Mouse (Mus musculus): ENCODE measurements around the gene Cmtr2.

The Cmtr2 gene

DNA sequence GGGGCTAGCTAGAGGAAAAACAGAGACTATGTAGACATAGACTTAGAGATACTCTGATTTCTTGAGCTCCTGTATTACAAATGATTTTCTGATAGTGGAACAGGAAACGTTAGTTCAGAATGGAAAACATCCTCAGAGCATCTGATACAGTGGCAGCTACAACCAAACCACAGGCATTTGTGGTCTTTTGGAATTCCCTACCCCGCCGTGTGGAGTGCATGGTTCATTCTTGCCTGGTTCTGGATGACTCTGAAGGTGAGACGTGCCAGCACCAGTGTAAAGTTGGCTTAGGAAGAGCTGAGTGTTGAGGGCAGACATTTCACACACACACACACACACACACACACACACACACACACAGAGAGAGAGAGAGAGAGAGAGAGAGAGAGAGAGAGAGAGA, 38.5 kb downstream of the Cmtr2 start:
- DNase-seq (ENCODE audit: extremely low spot score): no peak

DNA sequence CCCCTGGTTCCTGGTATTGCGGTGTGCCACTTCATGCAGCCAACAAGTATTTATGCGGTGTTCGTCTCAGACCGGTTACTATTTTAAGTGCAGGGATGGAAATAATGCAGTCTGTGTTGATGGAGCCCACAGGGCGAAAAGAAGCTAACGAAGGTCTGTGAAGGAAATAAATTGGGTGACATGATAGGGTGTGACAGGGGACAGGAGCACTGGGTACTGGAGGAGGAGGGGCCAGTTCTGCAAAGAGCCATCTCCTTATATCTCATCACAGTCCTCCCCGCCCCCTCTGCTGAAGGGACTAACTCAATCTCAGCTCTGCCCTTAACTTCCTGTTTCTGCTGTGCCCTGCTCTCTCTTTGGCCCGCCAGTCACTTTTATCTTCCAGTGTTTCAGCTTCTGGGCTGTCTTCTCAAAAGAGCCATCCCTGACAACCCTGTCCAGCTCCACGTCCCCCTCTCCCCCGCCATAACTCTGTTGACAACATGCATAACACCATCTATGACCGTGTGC, 50.4 kb downstream of the Cmtr2 start:
- DNase-seq (ENCODE audit: extremely low spot score): no peak

GRCm38 (mm10) chr8:110266741-110267140, 51.3 kb downstream of the Cmtr2 start, which contains the start of gene Hydin:
Hydin (plus strand) TSS chr8:110266977.
- DNase-seq (ENCODE audit: extremely low spot score): peak; percentile 92

DNA sequence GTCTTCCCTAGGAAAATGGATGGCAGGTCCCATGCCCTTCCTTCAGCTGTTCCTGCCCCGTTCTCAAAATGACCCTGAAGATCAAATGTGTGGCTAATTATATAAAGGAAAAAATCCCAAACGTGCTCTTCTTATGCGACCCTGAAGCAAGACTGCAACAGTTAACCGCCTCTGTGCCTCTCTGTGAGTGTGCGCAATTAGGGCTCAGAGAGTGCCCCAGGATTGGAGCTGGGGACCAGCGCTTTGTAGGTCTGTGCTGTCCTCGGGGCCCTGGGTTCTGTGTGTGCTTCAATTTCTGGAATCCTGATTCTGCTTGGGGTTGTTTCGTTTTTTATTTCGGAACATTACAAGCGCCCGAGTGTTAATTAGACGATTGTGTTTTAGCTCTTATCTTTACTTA, 51.8 kb downstream of the Cmtr2 start:
- DNase-seq (ENCODE audit: extremely low spot score): no peak

GRCm38 (mm10) chr8:110270659-110271058, 55.2 kb downstream of the Cmtr2 start:
- DNase-seq (ENCODE audit: extremely low spot score): no peak

DNA sequence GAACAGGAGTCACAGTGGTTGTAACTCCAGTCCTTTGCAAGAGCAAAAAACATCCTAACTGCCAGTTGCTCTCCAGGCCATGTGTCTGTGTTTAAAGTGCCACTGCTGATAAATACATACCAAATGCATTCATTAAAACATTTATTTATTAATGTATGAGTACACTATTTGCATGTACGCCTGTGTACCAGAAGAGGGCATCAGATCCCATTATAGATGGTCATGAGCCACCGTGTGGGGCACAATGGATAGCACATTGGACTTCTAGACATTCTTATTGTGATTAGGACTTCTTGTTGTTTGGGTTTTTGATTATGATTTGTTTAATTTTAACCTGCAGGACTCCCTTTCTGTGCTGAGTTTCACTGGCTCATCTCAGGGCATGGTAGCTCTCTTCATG, 57.9 kb downstream of the Cmtr2 start:
- DNase-seq (ENCODE audit: extremely low spot score): no peak
